Mouse (Mus musculus) ES-Bruce4 (cell line): ENCODE results near the gene Sdr42e1.

ENCODE experiments used
- CTCF ChIP-seq: IDR thresholded peaks from one replicate; pipeline ENCODE4 v1.8.1; 2011; ENCODE audit warnings: low read depth, low read length
- EP300 ChIP-seq: IDR thresholded peaks from 2 replicates; pipeline ENCODE4 v1.6.1; 2011; ENCODE audit warnings: low read depth, low read length; ENCODE audit not compliant: insufficient read depth

DNA sequence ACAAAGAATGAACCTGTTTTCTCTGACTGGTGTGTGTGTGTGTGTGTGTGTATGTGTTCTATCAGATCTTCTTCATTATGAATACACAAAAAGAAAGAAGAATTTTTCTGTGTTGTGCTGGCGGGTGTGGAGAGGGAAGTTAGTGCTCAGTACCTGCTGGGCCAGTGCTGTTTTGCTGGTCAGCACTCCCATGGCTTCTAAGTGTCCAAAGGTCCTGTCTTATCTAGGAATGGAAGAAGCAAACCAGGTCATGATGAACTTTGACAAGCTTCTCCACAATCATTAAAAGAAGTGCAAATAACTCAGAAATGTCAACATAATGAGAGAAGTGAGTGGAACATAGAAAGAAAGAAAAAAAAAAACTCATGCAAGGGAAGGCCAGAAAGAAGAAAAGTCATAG, 22.1 kb upstream of the Sdr42e1 start:
- TF ChIP-seq EP300 (no peak), CTCF (no peak)
